Mouse (Mus musculus) myocyte (in vitro differentiated cells): ENCODE measurements around the gene Tmem158. TPM values are rescaled to one million over a fixed set of nuclear protein-coding genes. Genes with fewer than 3 reads are reported as not detected.

Source experiments
- H3K27me3 ChIP-seq: one replicate; pipeline ENCODE4 v1.6.1; 2011; ENCODE audit not compliant: control insufficient read depth, insufficient read depth, insufficient read length
- H3K36me3 ChIP-seq: one replicate; pipeline ENCODE4 v1.6.1; 2011; ENCODE audit not compliant: control insufficient read depth, insufficient read depth
- H3K4me2 ChIP-seq: one replicate; pipeline ENCODE4 v1.6.1; 2011; ENCODE audit warnings: low read depth, control low read depth
- H3K4me3 ChIP-seq: one replicate; pipeline ENCODE4 v1.5.1; 2011; ENCODE audit warnings: mild to moderate bottlenecking, control low read depth, moderate library complexity
- H3K79me2 ChIP-seq: one replicate; pipeline ENCODE4 v1.6.1; 2011; ENCODE audit not compliant: control insufficient read depth, insufficient read depth
- H3ac ChIP-seq: one replicate; pipeline ENCODE4 v1.6.1; 2011; ENCODE audit not compliant: control insufficient read depth, insufficient read length
- CEBPB ChIP-seq: IDR thresholded peaks from 2 replicates; pipeline ENCODE4 v1.6.1; 2011; ENCODE audit warnings: mild to moderate bottlenecking, moderate library complexity; ENCODE audit not compliant: poor library complexity, insufficient read depth, severe bottlenecking
- E2F4 ChIP-seq: IDR thresholded peaks from one replicate; pipeline ENCODE4 v1.6.1; 2011; ENCODE audit warnings: mild to moderate bottlenecking, control low read depth, moderate library complexity; ENCODE audit not compliant: insufficient read depth
- MAX ChIP-seq: IDR thresholded peaks from one replicate; pipeline ENCODE4 v1.6.1; 2011; ENCODE audit warnings: low read depth, mild to moderate bottlenecking, control low read depth
- MYOD1 ChIP-seq, 3 experiments: IDR thresholded peaks; one replicate each; pipeline ENCODE4 v1.6.1; 2011; ENCODE audit warnings: control low read depth in 2 of 3, low read depth in 2 of 3, mild to moderate bottlenecking in 2 of 3, moderate library complexity in 1 of 3; ENCODE audit not compliant: insufficient read length in 2 of 3, control insufficient read depth in 1 of 3
- MYOG ChIP-seq, 3 experiments: IDR thresholded peaks; one replicate each; pipeline ENCODE4 v1.6.1; 2011; ENCODE audit warnings: control low read depth in 2 of 3, low read depth in 2 of 3, mild to moderate bottlenecking in 2 of 3; ENCODE audit not compliant: insufficient read length in 2 of 3, control insufficient read depth in 1 of 3, insufficient read depth in 1 of 3
- POLR2A ChIP-seq: IDR thresholded peaks from one replicate; pipeline ENCODE4 v1.6.1; 2011; ENCODE audit warnings: low read depth, mild to moderate bottlenecking, control low read depth, moderate library complexity; ENCODE audit not compliant: insufficient read length
- POLR2AphosphoS2 ChIP-seq: IDR thresholded peaks from one replicate; pipeline ENCODE4 v1.6.1; 2011; ENCODE audit warnings: low read depth, control low read depth; ENCODE audit not compliant: insufficient read length
- REST ChIP-seq: IDR thresholded peaks from one replicate; pipeline ENCODE4 v1.6.1; 2011; ENCODE audit warnings: mild to moderate bottlenecking, control low read depth, moderate library complexity; ENCODE audit not compliant: insufficient read depth, insufficient read length
- SRF ChIP-seq: IDR thresholded peaks from one replicate; pipeline ENCODE4 v1.6.1; 2011; ENCODE audit warnings: low read depth; ENCODE audit not compliant: control insufficient read depth, insufficient read length
- TCF12 ChIP-seq: IDR thresholded peaks from one replicate; pipeline ENCODE4 v1.6.1; 2011; ENCODE audit warnings: mild to moderate bottlenecking, control low read depth; ENCODE audit not compliant: poor library complexity, insufficient read depth, severe bottlenecking
- TCF3 ChIP-seq: IDR thresholded peaks from one replicate; pipeline ENCODE4 v1.6.1; 2011; ENCODE audit warnings: low read depth, control low read depth; ENCODE audit not compliant: insufficient read length
- USF1 ChIP-seq: IDR thresholded peaks from one replicate; pipeline ENCODE4 v1.6.1; 2011; ENCODE audit warnings: low read depth, mild to moderate bottlenecking, control low read depth, moderate library complexity
- polyA plus RNA-seq: library from polyadenylated mRNA; unstranded; fragments of >200 nt; fragmentation: generic; extraction: Trizol; gene quantifications from one replicate; pipeline ENCODE4 v1.2.1, GENCODE M21; 2012; ENCODE audit warnings: missing spikeins

Gene Tmem158
- 14.0 TPM for polyA plus RNA-seq

DNA sequence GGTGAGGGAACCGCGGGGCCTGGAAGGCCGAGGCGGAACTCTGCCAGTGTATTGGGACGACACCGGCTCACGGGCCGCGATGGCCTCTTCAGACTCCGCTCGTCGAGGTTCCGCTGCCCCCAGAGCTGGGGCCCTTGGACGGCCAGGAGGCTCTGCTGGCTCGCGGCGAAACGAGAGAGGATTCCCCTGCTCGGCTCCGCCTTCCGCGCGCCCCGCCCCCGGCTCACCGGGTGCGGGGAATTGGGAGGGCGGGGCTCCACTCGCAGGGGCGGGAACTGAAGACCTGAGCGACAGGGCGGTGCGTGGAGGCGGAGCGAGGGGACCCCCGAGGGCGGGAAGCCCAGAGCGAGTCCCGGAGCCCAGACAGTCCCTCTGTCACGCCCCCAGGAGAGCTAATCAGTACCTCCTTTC is at the start of gene Tmem158:
Gene Tmem158, minus strand, starts transcription at position 154 of the 411 bp plus-strand sequence.
- Histone ChIP-seq H3K4me2 (peak within 1 kb of the TSS; percentile 81), H3K27me3 (peaks cover 4% of the 10 kb centered on the region)
- peak; percentile 73 for TF ChIP-seq POLR2A
- no peak for TF ChIP-seq MAX
- no peak for TF ChIP-seq REST
- peak; percentile 43 for TF ChIP-seq POLR2AphosphoS2
- TF ChIP-seq E2F4: no peak

DNA sequence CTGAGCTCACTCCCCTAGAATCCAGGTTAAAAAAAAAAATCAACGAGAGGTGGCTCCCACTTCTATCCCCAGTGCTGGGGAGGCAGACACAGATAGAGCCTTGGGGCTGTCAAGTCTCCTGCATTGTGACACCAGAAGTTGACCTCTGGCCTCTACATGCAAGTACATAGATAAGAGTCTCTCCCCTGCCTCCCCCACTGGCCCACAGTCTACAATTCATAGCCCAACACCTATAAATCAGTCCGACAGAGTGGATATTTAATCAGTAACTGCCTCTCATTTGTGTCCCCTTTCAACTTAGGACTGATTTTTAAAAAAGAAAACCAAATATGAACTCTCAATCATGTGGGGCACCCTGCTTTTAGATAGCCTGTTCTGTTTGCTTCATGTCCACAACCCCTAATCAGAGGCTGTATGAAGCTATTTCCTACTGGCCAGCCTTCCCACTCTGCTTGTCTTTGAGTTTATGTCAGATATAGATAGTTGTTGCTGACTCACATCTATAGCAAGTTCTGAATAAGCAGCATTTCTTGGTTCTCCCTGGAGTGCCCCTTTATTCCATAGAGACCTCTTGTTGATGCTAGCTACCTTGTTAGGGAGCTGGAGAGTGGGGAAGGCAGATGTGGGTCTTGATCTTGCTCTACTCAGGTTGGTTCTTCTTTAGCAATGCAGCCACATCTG is 49.3 kb upstream of the Tmem158 start:
- Histone ChIP-seq H3K4me3 (no peak overlapping the region), H3K27me3 (no peaks in the 10 kb centered on the region), H3K4me2 (peak overlapping the region; percentile 68), H3ac (no peak overlapping the region), H3K79me2 (no peaks in the 10 kb centered on the region), H3K36me3 (no peaks in the 10 kb centered on the region)
- TF ChIP-seq SRF (no peak), TCF3 (no peak), REST (no peak), MAX (no peak)

More for the DNA sequence above, at the start of gene Tmem158:
- Histone ChIP-seq H3K36me3 (no peaks in the 10 kb centered on the region), H3ac (peak within 1 kb of the TSS; percentile 61), H3K4me3 (peak within 1 kb of the TSS; percentile 20), H3K79me2 (no peaks in the 10 kb centered on the region)

DNA sequence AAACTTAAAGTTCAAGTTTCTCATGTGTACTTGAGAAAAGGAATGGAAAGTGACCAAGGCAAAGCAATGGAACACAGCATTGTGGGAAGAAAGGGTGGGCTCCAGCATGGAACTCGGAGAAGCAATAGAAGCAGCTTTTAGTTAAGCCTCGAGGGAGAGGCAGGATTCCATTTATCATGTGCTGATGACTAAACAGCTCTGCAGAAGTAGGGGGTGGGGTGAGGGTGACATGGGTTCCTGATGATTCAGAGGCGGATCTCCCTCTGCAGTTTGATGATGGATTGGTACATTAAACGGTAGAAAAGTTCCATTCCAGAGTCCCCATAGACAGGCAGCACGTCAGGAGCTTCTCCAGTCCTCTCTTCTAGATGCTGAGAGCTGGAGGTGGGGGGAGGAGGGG is 48.5 kb upstream of the Tmem158 start:
- Histone ChIP-seq H3K79me2 (no peaks in the 10 kb centered on the region), H3ac (no peak overlapping the region), H3K27me3 (no peaks in the 10 kb centered on the region), H3K36me3 (no peaks in the 10 kb centered on the region), H3K4me3 (no peak overlapping the region), H3K4me2 (peak overlapping the region; percentile 68)
- no peak for TF ChIP-seq POLR2A
- peak; percentile 46 for TF ChIP-seq MAX

DNA sequence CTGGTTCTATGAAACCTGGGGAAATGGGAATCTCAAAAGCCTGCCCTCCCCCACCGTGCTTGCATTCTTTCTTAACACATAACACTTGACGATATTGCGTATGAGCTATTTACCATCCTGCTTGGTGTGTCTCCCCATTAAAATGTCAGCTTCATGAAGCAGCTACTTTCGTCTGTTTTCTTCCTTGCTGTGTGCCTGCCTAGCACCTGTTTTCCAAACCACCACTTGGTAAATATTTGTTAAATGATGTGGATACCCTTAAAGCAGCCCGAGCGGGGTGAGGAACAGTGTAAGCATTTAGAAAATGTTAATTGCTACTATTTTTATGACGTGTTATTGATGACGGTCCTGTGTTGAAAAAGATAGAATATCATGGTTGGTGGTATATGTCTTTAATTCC is 44.4 kb upstream of the Tmem158 start:
- no peaks in the 10 kb centered on the region for H3K79me2 ChIP-seq
- H3K4me3 ChIP-seq: no peak overlapping the region
- H3ac ChIP-seq: no peak overlapping the region
- no peak for TF ChIP-seq REST
- TF ChIP-seq MYOD1 (IDR thresholded peaks at IDR 0.05; ENCODE audit: control insufficient read depth in 1 of 3, insufficient read length in 2 of 3, low read depth in 2 of 3): peak in 2 of 3 experiments; percentile 36 to 68
- no peaks in the 10 kb centered on the region for H3K36me3 ChIP-seq
- peak overlapping the region; percentile 58 for H3K4me2 ChIP-seq
- no peaks in the 10 kb centered on the region for H3K27me3 ChIP-seq

GRCm38 (mm10) chr9:123303952-123304351 is 43.4 kb upstream of the Tmem158 start:
- H3K36me3 ChIP-seq: no peaks in the 10 kb centered on the region
- no peak overlapping the region for H3ac ChIP-seq
- H3K27me3 ChIP-seq: no peaks in the 10 kb centered on the region
- H3K4me3 ChIP-seq: no peak overlapping the region
- no peaks in the 10 kb centered on the region for H3K79me2 ChIP-seq
- H3K4me2 ChIP-seq: no peak overlapping the region
- TF ChIP-seq POLR2A (no peak), REST (no peak), MYOG (IDR thresholded peaks at IDR 0.05; ENCODE audit: control insufficient read depth in 1 of 3, insufficient read depth in 1 of 3, insufficient read length in 2 of 3, low read depth in 2 of 3) (no peak), USF1 (no peak), E2F4 (no peak), TCF12 (no peak), SRF (no peak), POLR2AphosphoS2 (no peak), TCF3 (no peak), MYOD1 (IDR thresholded peaks at IDR 0.05; ENCODE audit: control insufficient read depth in 1 of 3, insufficient read length in 2 of 3, low read depth in 2 of 3) (no peak), CEBPB (no peak), MAX (no peak)

DNA sequence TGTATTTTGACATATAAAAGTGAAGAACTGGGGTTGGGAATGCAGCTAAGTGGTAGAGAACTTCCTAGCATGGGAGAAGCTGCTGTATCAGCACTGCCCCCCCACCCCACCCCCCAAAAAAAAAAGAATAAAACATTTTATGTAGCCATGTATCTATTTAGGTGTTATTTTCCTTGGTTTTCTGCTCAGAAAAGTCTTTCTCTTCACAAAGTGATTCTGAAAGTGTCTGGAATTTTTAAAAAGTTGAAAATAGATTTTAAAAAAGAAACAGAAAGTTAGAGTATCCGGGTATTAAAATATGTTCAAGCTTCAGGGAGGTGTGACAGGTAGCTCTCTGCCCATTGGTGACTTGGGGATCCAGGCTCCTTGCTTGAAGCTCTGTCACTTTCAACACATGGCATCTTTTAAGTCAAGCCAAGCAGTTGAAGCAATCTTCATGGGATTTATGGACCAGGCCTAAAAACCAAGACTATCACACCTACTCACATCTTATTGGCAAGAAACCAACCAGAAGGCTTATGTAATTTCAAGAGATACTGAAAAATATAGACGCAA is 42.3 kb upstream of the Tmem158 start:
- Histone ChIP-seq H3K4me2 (no peak overlapping the region), H3K4me3 (no peak overlapping the region), H3ac (no peak overlapping the region), H3K79me2 (no peaks in the 10 kb centered on the region), H3K36me3 (no peaks in the 10 kb centered on the region), H3K27me3 (no peaks in the 10 kb centered on the region)
- TF ChIP-seq POLR2AphosphoS2 (no peak), MAX (no peak), MYOG (IDR thresholded peaks at IDR 0.05; ENCODE audit: control insufficient read depth in 1 of 3, insufficient read depth in 1 of 3, insufficient read length in 2 of 3, low read depth in 2 of 3) (no peak), POLR2A (no peak), USF1 (no peak), MYOD1 (IDR thresholded peaks at IDR 0.05; ENCODE audit: control insufficient read depth in 1 of 3, insufficient read length in 2 of 3, low read depth in 2 of 3) (no peak), E2F4 (no peak), TCF3 (no peak)
